Mouse (Mus musculus) 3134 (cell line): Measurements from ENCODE around the gene Fitm2.

Experiments
- DNase-seq: peaks from one replicate; pipeline ENCODE4 v3.0.0-alpha.2; 2011; ENCODE audit warnings: low spot score; ENCODE audit not compliant: insufficient read length; ENCODE audit errors: extremely low read depth

Fitm2 gene

GRCm38 (mm10) chr2:163472466-163472851 lies at the start of gene Fitm2:
Gene Fitm2, minus strand, starts transcription at chr2:163472629.
- DNase-seq = peak; percentile 97

GRCm38 (mm10) chr2:163506300-163507004 lies 34.0 kb upstream of the Fitm2 start, which contains the start of gene Hnf4a:
Gene Hnf4a, plus strand, starts transcription at chr2:163506808.
- no peak for DNase-seq

GRCm38 (mm10) chr2:163503191-163503590 lies 30.8 kb upstream of the Fitm2 start:
- no peak for DNase-seq

GRCm38 (mm10) chr2:163502219-163502618 lies 29.8 kb upstream of the Fitm2 start:
- DNase-seq = no peak

GRCm38 (mm10) chr2:163494456-163494855 lies 22.0 kb upstream of the Fitm2 start:
- no peak for DNase-seq

- DNase-seq = peak; percentile 64
Observed at GRCm38 (mm10) chr2:163493976-163494375, 21.5 kb upstream of the Fitm2 start.

GRCm38 (mm10) chr2:163493031-163493430 lies 20.6 kb upstream of the Fitm2 start:
- DNase-seq = no peak

GRCm38 (mm10) chr2:163492018-163492417 lies 19.6 kb upstream of the Fitm2 start, which contains the start of gene R3hdml:
Gene R3hdml, plus strand, starts transcription at chr2:163492318.
- no peak for DNase-seq

- no peak for DNase-seq
Observed at GRCm38 (mm10) chr2:163491351-163491750, 18.9 kb upstream of the Fitm2 start.

GRCm38 (mm10) chr2:163490656-163491055 lies 18.2 kb upstream of the Fitm2 start:
- no peak for DNase-seq

- no peak for DNase-seq
Observed at GRCm38 (mm10) chr2:163489725-163490291, 17.4 kb upstream of the Fitm2 start.

- no peak for DNase-seq
Observed at GRCm38 (mm10) chr2:163487360-163487759, 14.9 kb upstream of the Fitm2 start.

- DNase-seq = no peak
Observed at GRCm38 (mm10) chr2:163481539-163482029, 9.2 kb upstream of the Fitm2 start.

GRCm38 (mm10) chr2:163480191-163480825 lies 7.9 kb upstream of the Fitm2 start:
- peak; percentile 61 for DNase-seq

- DNase-seq = no peak
Observed at GRCm38 (mm10) chr2:163471710-163472465, 541 bp downstream of the Fitm2 start.

- DNase-seq = no peak
Observed at GRCm38 (mm10) chr2:163471136-163471535, 1.3 kb downstream of the Fitm2 start.

- DNase-seq = no peak
Observed at GRCm38 (mm10) chr2:163469711-163470110, 2.7 kb downstream of the Fitm2 start.

- no peak for DNase-seq
Observed at GRCm38 (mm10) chr2:163468866-163469265, 3.6 kb downstream of the Fitm2 start.

GRCm38 (mm10) chr2:163467585-163467984 lies 4.8 kb downstream of the Fitm2 start:
- no peak for DNase-seq

GRCm38 (mm10) chr2:163466771-163467170 lies 5.7 kb downstream of the Fitm2 start:
- no peak for DNase-seq

- no peak for DNase-seq
Observed at GRCm38 (mm10) chr2:163464562-163464961, 7.9 kb downstream of the Fitm2 start.
